Mouse (Mus musculus) kidney, postnatal 0 days (tissue): ENCODE measurements around the gene Coq9. TPM values are rescaled to one million over a fixed set of nuclear protein-coding genes. Genes with fewer than 3 reads are reported as not detected.

Experiments used
- ATAC-seq: fragments of 200-750 bp; cut with Nextera tagmentation; replicated peaks from 2 replicates; pipeline ENCODE4 v1.8.0; 2017; ENCODE audit warnings: low read depth, moderate number of reproducible peaks, moderate TSS enrichment, moderate library complexity; ENCODE audit not compliant: low FRiP score
- DNase-seq: peaks from one replicate; pipeline ENCODE4 v3.0.0-alpha.2; 2016; ENCODE audit warnings: low spot score
- H3K27ac ChIP-seq: fragments of 300-500 bp; sonication (generic); 2 replicates; pipeline ENCODE4 v1.5.1; 2014; ENCODE audit warnings: mild to moderate bottlenecking
- H3K27me3 ChIP-seq: fragments of 300-500 bp; sonication (generic); 2 replicates; pipeline ENCODE4 v1.6.1; 2014; ENCODE audit warnings: low read length, mixed read lengths; ENCODE audit not compliant: insufficient read depth
- H3K36me3 ChIP-seq: fragments of 300-500 bp; sonication (generic); 2 replicates; pipeline ENCODE4 v1.6.1; 2014; ENCODE audit warnings: low read length, mixed read lengths; ENCODE audit not compliant: insufficient read depth
- H3K4me1 ChIP-seq: fragments of 300-500 bp; sonication (generic); replicated peaks from 2 replicates; pipeline ENCODE4 v1.6.1; 2014; ENCODE audit warnings: antibody characterized with exemption, low read length, mixed read lengths; ENCODE audit not compliant: insufficient read depth
- H3K4me2 ChIP-seq: fragments of 300-500 bp; sonication (generic); 2 replicates; pipeline ENCODE4 v1.6.1; 2014; ENCODE audit warnings: mild to moderate bottlenecking, low read length, moderate library complexity, mixed read lengths
- H3K4me3 ChIP-seq: fragments of 300-500 bp; sonication (generic); replicated peaks from 2 replicates; pipeline ENCODE4 v1.5.1; 2014; ENCODE audit warnings: low read depth, low read length
- H3K9ac ChIP-seq: fragments of 300-500 bp; sonication (generic); 2 replicates; pipeline ENCODE4 v1.6.1; 2014; ENCODE audit warnings: low read depth, low read length
- H3K9me3 ChIP-seq: fragments of 300-500 bp; sonication (generic); replicated peaks from 2 replicates; pipeline ENCODE4 v1.6.1; 2016; ENCODE audit warnings: low read length, inconsistent platforms, mixed read lengths
- CTCF ChIP-seq: IDR thresholded peaks from 2 replicates; pipeline ENCODE4 v1.5.1; 2016; ENCODE audit warnings: antibody characterized with exemption, low read depth, mild to moderate bottlenecking, moderate library complexity
- WGBS: fragments of 180-500 bp; shearing (Covaris S2); extraction: QIAGEN DNeasy Blood & Tissue Kit; methylation state at CpG from one replicate; pipeline ENCODE4 v1.1.7; 2014; 5-methylcytosine and 5-hydroxymethylcytosine counted together
- polyA plus RNA-seq: library from polyadenylated mRNA; unstranded; fragments of >200 nt; fragmentation: Nextera tagmentation; extraction: Ambion mirVana; gene quantifications from 2 replicates; pipeline ENCODE4 v1.2.1, GENCODE M21; 2015

The Coq9 gene
- polyA plus RNA-seq, 1 experiment from 2014 or later = 101 TPM

DNA sequence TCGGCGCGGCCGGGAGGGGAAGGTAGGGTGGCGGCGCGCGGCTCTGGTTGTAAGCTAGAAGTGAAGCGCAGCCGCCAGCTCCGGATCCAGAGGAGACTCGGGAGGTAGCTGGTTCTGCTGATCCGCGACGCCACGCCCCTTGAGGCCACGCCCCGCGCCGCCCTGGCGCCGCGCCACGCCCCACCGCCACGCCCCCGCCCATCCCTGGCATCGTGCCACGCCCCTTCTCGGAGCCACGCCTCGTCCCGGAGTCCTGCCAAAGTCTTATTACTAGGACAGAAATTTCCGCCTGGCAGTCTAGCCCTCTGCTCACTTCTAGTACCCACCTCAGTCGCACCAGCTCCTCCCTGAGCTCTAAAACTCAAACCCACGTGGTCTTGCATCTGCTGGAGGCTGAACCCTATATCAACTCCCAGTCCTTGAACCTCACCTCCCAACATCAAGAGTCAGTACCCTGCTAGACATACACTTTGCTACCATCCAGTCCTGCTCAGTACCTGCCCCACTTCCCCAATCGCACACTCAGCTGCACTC lies 38.1 kb downstream of the Coq9 start, which contains the start of gene Dok4:
Gene Dok4, minus strand, starts transcription at position 134 of the 534 bp plus-strand sequence.
- no peaks in the 10 kb centered on the region for H3K9me3 ChIP-seq
- H3K27me3 ChIP-seq = no peaks in the 10 kb centered on the region
- ATAC-seq (peak; percentile 78), DNase-seq (peak; percentile 91)
- peak within 1 kb of the TSS; percentile 50 for H3K27ac ChIP-seq
- peak within 1 kb of the TSS; percentile 60 for H3K9ac ChIP-seq
- under 1% methylated on average over 35 of the region's 37 CpGs for WGBS
- H3K36me3 ChIP-seq = no peaks in the 10 kb centered on the region
- peaks cover 17% of the 10 kb centered on the region for H3K4me1 ChIP-seq
- peak within 1 kb of the TSS; percentile 57 for H3K4me3 ChIP-seq
- peak within 1 kb of the TSS; percentile 94 for H3K4me2 ChIP-seq
- TF ChIP-seq CTCF = no peak

DNA sequence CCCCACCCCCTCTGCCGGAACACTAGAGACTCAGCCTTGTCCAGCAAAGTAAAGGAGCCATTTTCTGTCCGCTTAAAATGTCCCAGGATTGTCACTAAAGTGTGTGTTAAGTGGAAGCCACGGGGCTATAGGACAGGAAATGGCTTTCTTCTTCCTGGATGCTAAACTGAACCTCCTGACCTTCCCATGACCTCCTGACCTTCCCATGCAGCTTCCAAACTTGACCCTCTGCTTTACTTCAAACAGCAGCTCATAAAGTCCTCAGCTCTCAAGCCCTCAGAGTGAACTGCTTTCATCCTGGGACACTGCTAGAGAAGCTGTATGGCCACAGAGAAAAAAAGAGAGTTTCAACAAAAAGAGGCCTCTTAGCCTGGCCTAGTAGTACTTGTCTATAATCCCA lies 38.7 kb downstream of the Coq9 start:
- TF ChIP-seq CTCF = no peak; the same call in 1 of the 2 replicates
- Histone ChIP-seq H3K4me2 (0 out of 2 replicates have a peak overlapping the region, but pooled peaks have one; percentile 94), H3K27ac (peak overlapping the region; percentile 3; the same call in 1 of the 2 replicates), H3K4me1 (peaks cover 12% of the 10 kb centered on the region), H3K4me3 (no peak overlapping the region), H3K9ac (no peak overlapping the region), H3K9me3 (no peaks in the 10 kb centered on the region), H3K36me3 (no peaks in the 10 kb centered on the region), H3K27me3 (no peaks in the 10 kb centered on the region)
- ATAC-seq = no peak
- WGBS = 31% methylated on average over 3 of the region's 3 CpGs
- no peak for DNase-seq

DNA sequence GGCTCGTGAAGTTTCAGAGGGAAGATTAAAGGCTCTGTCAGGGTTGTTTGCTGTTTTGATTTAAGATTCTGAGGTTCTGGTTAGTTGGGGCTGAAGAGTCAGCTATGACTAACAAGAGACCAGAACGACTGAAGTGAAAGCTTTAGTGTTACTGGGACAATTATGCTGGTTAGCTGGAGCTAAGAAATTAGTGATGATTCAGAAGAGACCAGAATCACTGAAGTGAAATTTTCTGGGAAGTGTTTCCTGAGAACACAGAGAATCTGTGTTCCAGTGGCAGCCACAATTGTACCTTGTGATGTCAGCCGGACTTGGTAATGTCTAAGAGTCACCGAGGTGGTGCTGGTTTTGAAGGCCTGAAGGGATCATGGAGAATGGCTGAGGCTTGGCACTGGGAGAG lies 42.6 kb downstream of the Coq9 start:
- no peaks in the 10 kb centered on the region for H3K9me3 ChIP-seq
- H3K36me3 ChIP-seq = no peaks in the 10 kb centered on the region
- no peak overlapping the region for H3K9ac ChIP-seq
- no peaks in the 10 kb centered on the region for H3K27me3 ChIP-seq
- no peak for ATAC-seq
- no peak overlapping the region for H3K4me3 ChIP-seq
- no peak for TF ChIP-seq CTCF
- peaks cover under 1% of the 10 kb centered on the region; the same call in 1 of the 2 replicates for H3K4me1 ChIP-seq
- no peak for DNase-seq
- 70% methylated on average over 4 of the region's 4 CpGs for WGBS
- H3K27ac ChIP-seq = no peak overlapping the region
- H3K4me2 ChIP-seq = no peak overlapping the region

DNA sequence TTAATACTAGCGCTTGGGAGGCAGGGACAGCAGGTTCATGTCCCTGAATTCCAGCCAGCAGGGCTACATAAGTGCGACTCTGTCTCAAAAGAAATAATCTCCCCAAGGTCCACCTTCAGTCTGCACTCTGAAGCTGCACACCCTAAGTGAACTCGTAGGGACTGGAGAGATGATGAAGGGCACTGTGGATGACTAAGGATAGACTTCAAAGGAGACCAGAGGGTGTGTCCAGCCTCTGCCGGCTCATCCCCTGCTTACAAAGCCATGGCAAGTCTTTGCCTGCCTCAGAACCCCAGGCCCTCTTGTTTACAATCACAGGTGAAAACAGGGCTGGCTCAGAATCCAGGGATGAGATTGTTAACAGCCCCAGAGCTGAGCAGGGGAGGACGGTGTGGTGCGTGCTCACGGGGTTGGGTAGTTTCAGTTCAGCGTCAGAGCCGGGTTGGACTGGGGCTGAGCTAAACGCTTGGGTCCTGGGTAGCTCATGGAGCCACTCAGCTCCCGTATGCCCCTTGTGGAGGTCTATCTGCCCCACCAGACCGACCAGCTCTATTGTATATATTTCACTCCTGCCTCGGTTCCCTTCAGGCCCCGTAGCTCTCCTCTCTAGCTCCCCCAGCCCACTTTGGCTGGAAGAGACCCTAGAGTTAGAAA lies 50.4 kb downstream of the Coq9 start:
- no peak overlapping the region for H3K27ac ChIP-seq
- 26% methylated on average over 14 of the region's 14 CpGs for WGBS
- no peak for ATAC-seq

DNA sequence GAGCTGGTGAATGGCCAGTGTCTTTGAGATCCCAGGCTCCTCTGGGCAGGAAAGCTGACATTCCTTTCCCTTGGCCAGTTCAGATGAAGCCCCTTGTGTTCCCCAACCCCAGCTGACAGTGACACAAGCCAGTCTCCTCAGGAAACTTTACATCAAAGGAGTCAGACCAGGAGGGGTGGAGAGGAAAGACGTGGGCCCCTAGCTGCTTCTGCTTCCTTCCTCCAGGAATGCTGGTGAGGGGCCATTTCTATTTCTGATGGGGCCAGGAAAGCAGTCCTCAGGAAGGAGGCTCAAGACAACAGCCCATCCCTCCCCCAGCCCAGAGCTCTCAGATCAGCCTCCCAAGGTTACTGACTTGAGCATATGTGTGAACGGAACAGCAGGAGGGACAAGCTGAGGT lies 54.8 kb downstream of the Coq9 start:
- no peaks in the 10 kb centered on the region for H3K27me3 ChIP-seq
- H3K9ac ChIP-seq = no peak overlapping the region
- TF ChIP-seq CTCF = no peak
- 46% methylated on average over 2 of the region's 2 CpGs for WGBS
- DNase-seq (no peak), ATAC-seq (no peak; the same call in 1 of the 2 replicates)
- no peak overlapping the region for H3K27ac ChIP-seq
- no peak overlapping the region for H3K4me3 ChIP-seq
- no peak overlapping the region for H3K4me2 ChIP-seq
- H3K36me3 ChIP-seq = no peaks in the 10 kb centered on the region
- H3K9me3 ChIP-seq = no peaks in the 10 kb centered on the region
- H3K4me1 ChIP-seq = no peaks in the 10 kb centered on the region

More for the DNA sequence above, 50.4 kb downstream of the Coq9 start:
- Histone ChIP-seq H3K4me3 (no peak overlapping the region), H3K4me2 (no peak overlapping the region; the same call in 1 of the 2 replicates), H3K36me3 (no peaks in the 10 kb centered on the region), H3K27me3 (no peaks in the 10 kb centered on the region), H3K9ac (no peak overlapping the region), H3K9me3 (no peaks in the 10 kb centered on the region), H3K4me1 (no peaks in the 10 kb centered on the region)
- 0 out of 2 replicates have a peak, but pooled peaks have one; percentile 8 for TF ChIP-seq CTCF
- DNase-seq = no peak

- no peak; the same call in 1 of the 2 replicates for ATAC-seq
- no peak for TF ChIP-seq CTCF
- Histone ChIP-seq H3K4me1 (peaks cover 24% of the 10 kb centered on the region), H3K9ac (no peak overlapping the region), H3K27ac (no peak overlapping the region; the same call in 1 of the 2 replicates), H3K4me2 (peak overlapping the region; percentile 48), H3K27me3 (no peaks in the 10 kb centered on the region), H3K9me3 (no peaks in the 10 kb centered on the region), H3K4me3 (no peak overlapping the region), H3K36me3 (0 out of 2 replicates have a peak, but pooled peaks cover 8% of the 10 kb centered on the region)
- peak; percentile 44 for DNase-seq
- WGBS = 12% methylated on average over 11 of the region's 11 CpGs
These were observed 61.1 kb downstream of the Coq9 start for GRCm38 (mm10) chr8:94899262-94899661.
